Mouse (Mus musculus) heart, postnatal 10 days (tissue): ENCODE data around the gene Igfbp1. TPM values are rescaled to one million over a fixed set of nuclear protein-coding genes. Genes with fewer than 3 reads are reported as not detected.

ENCODE experiments used
- DNase-seq, 2 experiments: peaks; one replicate each; pipeline ENCODE4 v3.0.0; 2021
- intact Hi-C: fragments of 180-260 bp; cut with DNase I; formaldehyde crosslinking; loops from one replicate; pipeline ENCODE4 v1.15.1; 2025
- total RNA-seq, 2 experiments: library from RNA; stranded (reverse); gene quantifications; 2 replicates each; pipeline ENCODE4 v1.2.3; 2021

Gene Igfbp1
- total RNA-seq = not detected

DNA sequence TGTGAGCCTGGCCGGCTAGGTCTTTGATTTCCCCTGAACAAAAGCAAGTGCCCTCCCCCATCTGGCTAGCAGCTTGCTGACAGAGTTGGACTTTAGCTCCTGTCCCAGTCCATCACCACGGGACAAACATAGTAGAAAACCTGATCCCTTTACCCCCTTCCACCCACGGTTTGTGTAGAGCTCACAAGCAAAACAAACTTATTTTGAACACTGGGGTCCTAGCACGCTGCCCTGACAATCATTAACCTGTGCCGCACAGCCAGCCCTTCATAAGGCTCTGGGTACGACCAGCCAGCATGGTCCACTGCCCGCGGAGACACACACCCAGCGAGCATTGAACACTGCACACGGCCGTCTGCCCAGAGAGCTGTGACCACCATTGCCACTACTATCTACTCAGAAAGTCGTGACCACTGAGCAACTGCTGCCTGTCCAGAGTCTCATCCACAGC lies at the start of gene Igfbp1:
Gene Igfbp1, plus strand, starts transcription at position 292 of the 451 bp plus-strand sequence.
- no peak for DNase-seq
- intact Hi-C loops = no loop called here

DNA sequence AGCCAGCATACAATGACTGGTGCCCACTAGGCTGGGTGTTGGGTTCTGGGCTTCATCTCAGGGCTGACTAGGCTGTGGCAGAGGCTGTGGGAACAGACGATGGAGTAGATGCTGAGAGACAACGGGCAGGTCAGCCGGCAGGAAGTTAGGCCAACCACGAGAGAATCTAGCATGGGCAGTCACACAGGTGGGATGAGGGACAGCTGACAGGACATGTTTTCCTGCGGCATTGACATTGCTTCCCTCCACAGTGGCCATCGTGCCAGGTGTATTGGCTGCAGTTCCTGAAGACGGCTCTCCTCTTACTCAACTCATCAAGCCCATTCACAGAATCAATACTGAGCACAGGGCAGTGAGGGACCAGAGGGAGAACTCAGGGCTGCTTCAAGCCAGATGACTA lies 49.6 kb upstream of the Igfbp1 start:
- intact Hi-C loops = no loop called here
- DNase-seq = no peak

DNA sequence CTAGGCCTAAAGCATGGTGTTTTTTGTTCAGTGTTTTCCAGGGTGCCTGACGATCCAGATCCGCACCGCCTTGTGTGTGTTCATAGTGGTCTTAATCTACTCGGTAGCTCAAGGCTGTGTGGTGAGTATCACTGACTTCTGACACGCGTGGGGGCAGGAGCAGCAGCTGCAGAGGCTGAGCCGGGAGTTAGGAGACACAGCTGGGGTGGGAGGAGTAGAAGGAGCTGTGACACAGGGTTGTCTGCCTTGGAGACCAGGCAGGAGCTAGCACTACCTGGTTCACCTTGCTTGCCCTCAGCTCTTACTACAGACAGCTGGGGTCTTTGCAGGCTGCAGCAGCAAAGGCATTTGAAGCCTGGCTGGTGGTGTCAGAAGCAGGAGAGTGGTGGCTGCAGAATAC lies 48.1 kb upstream of the Igfbp1 start:
- no peak for DNase-seq
- intact Hi-C loops = no loop called here

DNA sequence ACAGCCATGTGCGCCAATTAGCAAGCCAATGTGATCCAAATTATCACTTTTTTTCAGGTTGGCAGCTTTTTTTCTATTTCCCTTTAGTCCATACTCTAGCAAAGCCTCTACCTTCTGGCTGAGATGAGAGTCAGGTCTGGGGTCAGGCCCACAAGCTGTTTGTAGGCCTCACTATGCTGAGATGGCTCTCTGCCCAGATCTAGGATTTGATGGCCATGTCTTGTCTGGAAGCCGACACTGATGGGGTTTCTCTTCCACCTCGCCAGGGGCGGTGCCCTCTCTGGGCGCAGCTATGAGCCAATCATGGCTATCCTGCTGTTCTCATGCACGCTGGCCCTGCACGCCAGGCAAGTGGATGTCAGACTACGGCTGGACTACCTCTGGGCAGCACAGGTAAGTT lies 47.1 kb upstream of the Igfbp1 start:
- intact Hi-C loops = no loop called here

DNA sequence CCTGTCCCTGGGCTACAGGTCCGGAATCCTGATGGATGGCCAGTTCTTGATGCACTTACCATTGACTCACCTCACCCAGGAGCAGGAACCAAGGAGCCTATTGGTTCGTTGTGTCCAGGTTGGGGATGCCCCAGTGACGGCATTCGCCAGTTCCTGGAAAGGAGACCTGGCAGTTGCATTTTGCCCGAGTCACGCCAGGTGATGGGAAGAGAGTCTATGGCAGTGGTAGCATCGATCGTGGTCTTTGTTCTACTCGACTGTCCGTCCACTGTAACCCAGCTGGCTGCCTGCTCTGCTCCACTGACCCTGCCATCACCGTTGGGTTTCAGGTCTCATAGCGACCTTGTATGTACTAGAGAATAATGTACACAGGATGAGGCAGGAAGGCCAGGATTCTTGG lies 45.2 kb upstream of the Igfbp1 start:
- intact Hi-C loops = no loop called here
- no peak for DNase-seq

More for the DNA sequence above, 47.1 kb upstream of the Igfbp1 start:
- DNase-seq = no peak

DNA sequence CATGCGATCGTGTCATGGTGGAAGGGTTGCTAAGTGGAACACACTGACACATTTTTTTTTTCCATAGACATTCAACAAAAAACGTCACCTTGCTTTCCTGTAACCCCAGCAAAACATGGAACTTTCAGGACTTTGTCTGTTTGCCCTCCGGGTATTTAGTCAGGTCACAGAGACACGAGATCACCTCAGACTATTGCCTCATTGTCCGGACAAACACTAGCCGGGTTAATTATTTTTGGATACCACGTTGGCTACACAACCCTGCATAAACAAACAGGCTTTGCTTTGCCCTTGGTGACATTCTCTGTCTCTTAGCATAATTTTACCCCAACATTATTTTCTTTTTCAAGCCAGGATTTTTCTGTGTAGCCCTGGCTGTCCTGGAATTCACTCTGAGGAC lies 44.5 kb upstream of the Igfbp1 start:
- intact Hi-C loops = no loop called here
- DNase-seq = no peak

DNA sequence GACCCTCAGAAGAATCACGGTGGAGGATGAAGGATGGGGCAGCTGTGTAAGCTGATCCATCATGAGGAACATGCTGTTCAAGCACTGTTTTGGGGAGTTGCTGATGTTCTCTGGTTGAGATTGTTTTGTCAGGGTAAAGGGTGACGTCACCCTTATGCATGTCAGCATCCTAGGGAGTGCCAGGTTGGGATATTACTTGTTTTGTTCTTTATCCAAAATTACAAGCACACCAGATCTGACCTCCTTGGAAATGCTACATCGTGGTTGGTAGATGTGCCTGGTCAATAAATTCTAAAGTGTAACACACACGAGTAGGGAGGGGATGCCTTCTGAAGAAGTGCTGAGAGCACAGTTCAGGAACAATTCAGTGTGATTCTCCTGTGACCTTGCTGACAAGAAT lies 41.2 kb upstream of the Igfbp1 start:
- no peak for DNase-seq
- intact Hi-C loops = no loop called here

DNA sequence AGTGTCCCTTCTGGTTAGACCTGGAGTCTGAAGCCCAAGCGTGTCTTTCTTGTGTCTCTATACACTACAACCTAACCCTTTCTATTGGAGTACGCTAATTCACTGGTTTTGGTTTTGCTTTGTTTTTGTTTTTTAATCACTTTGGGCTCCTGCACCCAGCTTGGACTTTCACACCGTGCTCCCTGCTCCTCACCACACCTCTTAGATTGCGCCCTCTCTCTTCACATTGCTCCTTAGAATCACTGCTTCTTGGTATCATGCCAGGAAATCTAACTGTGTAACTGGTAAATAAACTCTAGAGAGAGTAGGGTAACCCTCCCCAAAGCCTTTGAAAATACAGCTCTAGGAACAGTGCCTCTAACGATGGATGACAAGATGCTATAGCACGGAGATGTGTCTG lies 39.4 kb upstream of the Igfbp1 start:
- intact Hi-C loops = no loop called here

DNA sequence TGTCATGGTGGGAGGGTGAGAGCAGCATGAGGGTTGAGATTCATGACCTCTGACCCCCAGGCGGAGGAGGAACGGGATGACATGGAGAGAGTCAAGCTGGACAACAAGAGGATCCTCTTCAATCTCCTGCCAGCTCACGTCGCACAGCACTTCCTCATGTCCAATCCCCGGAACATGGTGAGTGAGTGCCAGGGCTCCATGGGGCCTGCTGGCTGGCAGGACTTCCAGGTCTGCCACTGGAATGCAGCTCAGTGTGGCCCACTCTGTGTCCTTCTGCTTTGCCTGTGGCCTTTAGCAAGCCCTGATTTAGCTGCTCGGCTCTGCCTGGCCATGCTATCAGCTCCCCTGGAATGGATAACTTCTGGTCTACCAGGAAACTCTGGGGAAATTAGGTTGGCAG lies 37.4 kb upstream of the Igfbp1 start:
- peak; percentile 9 for DNase-seq
- intact Hi-C loops = no loop called here

More for the DNA sequence above, 39.4 kb upstream of the Igfbp1 start:
- DNase-seq = no peak

DNA sequence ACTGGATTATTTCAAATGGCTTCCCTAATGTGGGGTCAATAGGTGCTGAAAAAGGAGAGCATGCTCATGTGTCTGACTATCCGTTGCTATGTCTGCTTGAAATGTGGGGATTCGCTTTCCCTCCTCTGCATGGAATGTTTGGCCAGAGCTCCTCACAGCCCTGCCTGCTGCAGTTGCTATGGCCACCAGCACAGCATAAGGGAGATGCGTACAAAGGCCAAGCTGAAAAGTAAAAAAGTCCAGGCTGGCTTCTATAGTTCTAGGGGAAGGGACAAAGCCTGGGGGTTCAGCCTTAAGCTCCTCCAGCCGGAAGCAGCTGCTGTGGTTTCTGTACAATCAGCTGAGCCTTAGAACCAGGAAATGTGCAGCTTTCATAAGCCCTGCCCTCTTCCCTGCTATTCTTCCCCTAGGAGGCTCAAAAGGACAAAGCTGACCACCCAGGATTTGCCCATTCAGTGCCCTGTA lies 36.9 kb upstream of the Igfbp1 start:
- intact Hi-C loops = no loop called here
- DNase-seq = peak; percentile 20 to 27

DNA sequence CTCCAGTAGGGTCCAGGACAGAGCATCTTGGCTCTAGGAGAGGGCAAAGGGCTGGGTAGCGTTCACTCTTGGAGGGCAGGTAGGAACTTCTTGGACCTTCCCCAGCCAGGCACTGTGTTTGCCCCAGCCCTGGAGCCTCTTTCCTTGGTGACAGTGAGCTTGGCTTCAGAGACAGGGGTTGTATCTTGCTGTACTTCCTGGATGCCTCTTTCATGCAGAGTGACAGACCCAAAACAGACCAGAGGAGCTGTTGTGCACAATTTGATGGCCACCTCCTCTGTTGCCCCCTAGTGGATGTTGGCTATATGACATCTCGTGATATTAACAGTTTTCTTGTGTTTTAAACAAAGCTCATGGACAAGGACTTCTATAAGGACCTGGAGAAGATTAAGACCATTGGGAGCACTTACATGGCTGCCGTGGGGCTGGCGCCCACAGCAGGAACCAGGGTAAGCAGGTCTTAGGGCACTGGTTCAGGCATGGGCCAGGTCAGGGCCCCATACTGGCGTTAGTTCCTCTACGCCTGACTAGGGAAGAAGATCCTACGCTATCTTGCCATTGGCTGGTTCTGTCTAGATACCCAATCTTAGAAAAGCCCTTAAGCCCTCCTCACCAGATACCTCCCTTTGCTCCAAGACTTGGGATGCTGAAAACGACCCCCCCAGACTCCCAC lies 35.9 kb upstream of the Igfbp1 start:
- intact Hi-C loops = no loop called here
- DNase-seq = peak; percentile 18 to 47

DNA sequence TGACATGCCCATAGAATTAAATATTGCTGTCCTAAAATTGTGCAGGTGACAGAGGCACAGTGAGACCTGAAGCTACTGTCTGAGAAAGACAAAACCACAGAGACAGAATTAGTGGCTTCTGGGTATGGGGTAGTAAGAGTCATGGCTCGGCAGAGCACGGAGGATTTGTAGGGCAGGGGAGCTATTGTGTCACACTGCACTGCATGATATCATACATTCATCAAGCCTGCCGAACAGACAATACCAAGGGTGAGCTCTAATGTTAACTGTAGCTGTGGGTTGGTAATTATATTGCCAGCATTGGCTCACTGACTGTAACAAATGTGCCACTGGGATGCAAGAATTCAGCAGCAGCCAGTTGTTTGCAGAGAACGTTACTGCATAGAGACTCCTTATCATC lies 33.2 kb upstream of the Igfbp1 start:
- intact Hi-C loops = no loop called here
- DNase-seq = no peak

DNA sequence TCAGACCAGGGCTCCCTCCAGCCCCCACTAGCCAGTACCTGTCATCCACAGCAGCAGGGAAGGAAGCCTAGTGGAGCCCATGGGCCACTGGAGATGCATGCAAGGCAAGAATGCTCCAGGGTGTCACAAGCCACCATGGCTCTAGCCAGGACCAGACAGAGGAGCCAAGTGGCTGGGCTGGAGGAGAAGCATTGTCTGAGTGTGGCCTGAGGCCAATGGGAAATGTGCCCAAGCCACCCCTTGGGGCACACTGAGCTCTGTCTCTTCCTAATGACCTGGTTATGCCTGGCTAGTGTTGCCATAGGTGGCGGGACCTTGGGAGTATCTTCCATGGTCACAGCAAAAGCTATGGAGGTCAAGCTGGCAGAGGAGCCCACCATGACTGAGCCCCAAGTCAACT lies 27.9 kb upstream of the Igfbp1 start:
- intact Hi-C loops = no loop called here
- no peak for DNase-seq

DNA sequence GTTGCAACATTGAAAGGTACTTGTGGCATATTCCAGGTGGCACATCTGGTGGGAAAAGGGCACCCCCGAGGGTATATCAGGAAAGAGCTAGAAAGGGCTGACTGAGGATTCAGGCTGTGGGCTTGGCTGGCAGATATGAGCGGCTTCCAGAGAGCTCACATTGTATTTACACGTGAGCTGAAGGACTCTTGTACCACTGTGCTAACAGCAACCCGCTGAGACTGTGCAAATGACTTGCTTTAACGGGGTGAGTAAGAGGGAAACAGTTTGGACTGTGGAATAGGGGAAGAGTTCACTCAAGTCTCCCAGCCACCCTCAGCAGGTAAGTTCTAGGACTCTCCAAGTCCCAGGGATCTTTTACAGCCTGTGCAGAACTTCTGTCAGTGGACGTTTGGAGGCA lies 23.9 kb upstream of the Igfbp1 start:
- no peak for DNase-seq
- intact Hi-C loops = no loop called here

DNA sequence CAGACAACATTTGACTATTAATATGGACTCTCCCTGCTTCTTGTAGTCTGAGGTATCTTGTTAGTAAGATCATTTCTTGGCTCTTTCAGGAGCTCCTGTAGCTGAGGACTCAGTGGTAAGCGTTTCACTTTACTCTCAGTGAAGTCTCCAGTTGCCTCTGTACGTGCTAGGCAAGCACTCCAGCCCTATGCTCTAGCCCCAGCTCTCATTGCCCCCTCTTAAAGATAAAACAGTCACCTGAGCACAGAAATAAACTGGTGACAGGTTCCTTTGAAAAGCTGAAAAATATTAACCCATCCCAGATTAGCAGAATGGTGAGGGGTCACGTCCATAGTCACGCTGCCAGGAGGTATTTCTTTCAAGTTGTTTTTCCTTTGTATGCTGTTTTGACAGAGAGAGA lies 18.9 kb upstream of the Igfbp1 start:
- DNase-seq = no peak
- intact Hi-C loops = no loop called here

DNA sequence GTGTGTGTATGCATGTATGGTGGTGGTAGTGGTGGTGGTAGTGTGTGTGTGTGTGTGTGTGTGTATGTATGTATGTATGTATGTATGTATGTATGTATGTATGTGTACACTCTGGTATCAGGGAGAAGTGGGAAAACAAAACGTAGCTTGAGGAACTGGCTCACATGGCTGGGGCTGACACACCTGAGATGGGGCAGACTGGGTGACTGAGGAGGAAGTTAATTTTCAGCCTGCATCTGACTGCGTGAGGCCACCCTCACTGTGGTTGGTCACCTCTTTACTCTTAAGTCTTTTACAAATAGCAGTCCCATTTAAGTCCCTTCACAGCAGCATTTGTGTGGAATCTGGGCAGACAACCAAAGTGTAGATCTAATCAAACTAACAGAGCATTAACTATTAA lies 18.3 kb upstream of the Igfbp1 start:
- intact Hi-C loops = no loop called here
- DNase-seq = no peak

DNA sequence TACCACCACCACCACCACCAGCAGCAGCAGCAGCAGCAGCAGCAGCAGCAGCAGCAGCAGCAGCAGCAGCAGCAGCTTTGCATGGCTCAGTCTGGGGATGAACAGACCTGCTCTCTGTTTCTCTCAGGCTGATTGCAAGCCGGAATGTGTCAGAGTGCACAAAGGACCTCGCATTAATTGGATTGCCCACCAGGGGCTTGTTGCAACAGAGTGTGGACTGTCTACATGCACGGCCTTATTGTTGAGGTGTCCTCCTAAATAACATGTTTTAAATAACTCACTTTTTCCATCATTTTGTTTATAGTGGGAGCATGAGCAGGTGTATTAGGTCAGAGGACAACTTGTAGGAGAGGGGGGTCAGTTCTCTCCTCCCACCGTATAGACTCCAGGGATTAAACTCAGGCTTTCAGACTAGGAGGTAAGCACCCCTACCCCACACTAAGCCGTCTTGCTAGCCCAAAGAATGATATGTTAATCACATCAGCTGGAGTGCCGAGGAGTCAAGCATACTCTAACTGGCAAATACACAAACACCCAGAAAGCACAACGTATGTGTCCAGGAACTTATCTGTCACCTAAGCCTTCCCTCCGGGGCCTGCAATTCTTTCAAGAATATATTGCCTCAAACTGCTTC lies 15.1 kb upstream of the Igfbp1 start:
- DNase-seq = no peak
- intact Hi-C loops = no loop called here

DNA sequence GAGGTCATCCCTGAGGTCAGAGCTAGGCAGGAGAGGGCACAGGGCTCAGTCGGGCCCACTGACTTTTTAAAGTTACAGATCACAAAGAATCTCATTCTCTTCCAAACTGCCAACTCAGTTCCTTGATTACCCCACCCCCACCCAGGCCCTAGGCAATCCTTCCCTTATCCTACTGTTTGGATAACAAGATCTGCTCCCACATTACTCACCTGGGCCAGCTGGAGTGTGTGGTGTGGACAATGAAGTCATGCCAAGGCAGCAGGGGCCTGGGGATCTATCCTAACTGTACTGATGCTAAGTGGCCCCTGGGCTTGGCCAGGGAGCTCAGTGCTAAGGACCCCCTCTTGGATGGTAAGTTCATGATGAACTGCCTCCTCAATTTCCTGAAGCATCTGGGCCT lies 13.2 kb upstream of the Igfbp1 start:
- no peak for DNase-seq
- intact Hi-C loops = no loop called here

DNA sequence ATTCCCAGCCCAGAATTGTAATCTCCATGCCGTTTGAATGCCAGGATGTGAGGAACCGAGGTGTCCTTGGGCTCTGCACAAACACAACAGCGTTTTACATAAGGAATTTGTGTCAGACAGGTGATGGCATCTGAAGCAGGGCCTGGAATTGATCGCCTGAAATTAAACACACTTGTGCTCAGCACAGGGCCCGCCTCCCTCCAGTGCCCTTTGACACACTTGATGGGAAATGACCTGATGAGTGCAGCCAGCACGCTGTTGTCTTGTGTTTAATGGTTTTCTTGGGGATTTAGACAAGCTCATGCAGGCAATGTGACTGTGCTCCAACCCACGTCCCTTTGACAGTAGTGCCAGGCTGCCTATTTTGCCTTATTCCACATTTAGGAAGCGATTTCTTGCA lies 10.1 kb upstream of the Igfbp1 start:
- no peak for DNase-seq
- intact Hi-C loops = no loop called here

DNA sequence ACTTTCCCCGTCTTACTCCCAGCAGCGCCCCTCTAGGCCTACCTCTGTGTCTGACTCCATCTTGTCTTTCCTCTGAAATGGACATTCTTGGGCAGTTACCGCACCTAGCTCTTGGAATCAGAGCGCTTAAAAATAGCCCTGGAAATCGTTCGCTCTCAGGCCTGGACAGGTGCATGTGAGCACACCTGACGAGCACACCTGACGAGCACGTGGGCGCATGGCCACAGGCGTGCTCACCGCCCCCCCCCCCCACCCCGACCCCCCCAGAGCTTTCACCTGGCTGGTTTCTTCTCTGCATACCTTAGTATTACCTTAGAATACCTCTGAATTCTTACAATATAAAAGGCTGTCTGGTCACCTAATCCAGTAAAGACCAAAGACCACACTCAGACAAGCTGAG lies 9.1 kb upstream of the Igfbp1 start, which contains the start of gene Gm11985:
Gene Gm11985, minus strand, starts transcription at position 101 of the 400 bp plus-strand sequence.
- intact Hi-C loops = no loop called here
- no peak for DNase-seq

DNA sequence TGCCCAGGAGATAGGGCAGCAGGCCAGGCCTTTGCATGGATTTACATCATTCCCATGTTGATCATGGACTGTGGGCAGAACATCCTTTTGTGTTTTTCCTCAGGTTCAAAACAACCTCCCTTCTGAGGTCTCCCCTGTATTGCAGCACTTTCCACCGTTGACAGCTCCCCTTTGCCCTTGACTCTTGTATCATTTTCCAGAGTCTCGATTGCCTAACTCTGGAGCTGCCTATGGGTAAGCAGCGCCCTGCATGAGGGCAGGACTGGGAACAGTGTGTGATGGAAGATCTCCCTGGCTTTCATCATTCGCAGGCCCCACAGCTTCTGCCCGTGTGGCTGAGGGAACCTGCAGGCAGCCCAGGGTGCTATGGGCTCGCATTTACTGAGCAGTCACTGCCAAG lies 4.9 kb upstream of the Igfbp1 start:
- intact Hi-C loops = no loop called here
- DNase-seq = no peak

DNA sequence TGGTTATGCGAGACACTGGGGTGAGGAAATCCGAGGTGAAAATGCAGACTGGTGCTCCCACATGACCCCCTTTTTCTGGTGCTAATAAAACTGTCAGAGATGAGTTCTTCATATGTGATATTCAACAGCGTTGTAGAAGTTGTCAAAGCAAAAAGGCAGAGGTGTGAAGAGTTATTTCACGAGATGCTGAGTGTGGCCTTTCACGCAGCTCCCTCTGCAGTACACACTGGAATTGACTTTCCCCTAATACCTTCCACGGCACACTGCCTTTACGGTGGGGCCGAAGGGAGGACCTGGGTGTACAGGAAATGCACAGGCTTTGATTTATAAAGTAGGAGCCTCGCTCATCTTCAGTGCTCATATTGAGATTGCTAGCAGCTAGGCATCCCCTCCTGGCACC lies 4.4 kb upstream of the Igfbp1 start:
- DNase-seq = no peak
- intact Hi-C loops = no loop called here
